Mouse (Mus musculus): ENCODE measurements around the gene Prr29. TPM values are rescaled to one million over a fixed set of nuclear protein-coding genes. Genes with fewer than 3 reads are reported as not detected.

Prr29 gene
- polyA plus RNA-seq, 1 experiment from 2014 or later, result 0.39 TPM

- H3K27ac ChIP-seq (ENCODE audit: low read depth), result no peak overlapping the region
- no peaks in the 10 kb centered on the region for H3K9me3 ChIP-seq (ENCODE audit: low read depth, low read length)
- no peaks in the 10 kb centered on the region for H3K4me1 ChIP-seq (ENCODE audit: insufficient read depth)
- 69% methylated on average over 11 of the region's 11 CpGs for WGBS
- peak overlapping the region; percentile 49 for H3K4me2 ChIP-seq
- TF ChIP-seq CTCF (IDR thresholded peaks at IDR 0.05; ENCODE audit: low read depth), result peak; percentile 34
- peak overlapping the region; percentile 29 for H3K4me3 ChIP-seq (ENCODE audit: low read depth, low read length)
- peak overlapping the region; percentile 10; the same call in 1 of the 2 replicates for H3K9ac ChIP-seq
- H3K36me3 ChIP-seq (ENCODE audit: insufficient read depth), result no peaks in the 10 kb centered on the region
- DNase-seq, result peak; percentile 26
- H3K27me3 ChIP-seq (ENCODE audit: insufficient read depth, low read length), result no peaks in the 10 kb centered on the region
- ATAC-seq (ENCODE audit: insufficient read depth), result no peak
These were observed 15.7 kb downstream of the Prr29 start for GRCm38 (mm10) chr11:106381011-106381410.

DNA sequence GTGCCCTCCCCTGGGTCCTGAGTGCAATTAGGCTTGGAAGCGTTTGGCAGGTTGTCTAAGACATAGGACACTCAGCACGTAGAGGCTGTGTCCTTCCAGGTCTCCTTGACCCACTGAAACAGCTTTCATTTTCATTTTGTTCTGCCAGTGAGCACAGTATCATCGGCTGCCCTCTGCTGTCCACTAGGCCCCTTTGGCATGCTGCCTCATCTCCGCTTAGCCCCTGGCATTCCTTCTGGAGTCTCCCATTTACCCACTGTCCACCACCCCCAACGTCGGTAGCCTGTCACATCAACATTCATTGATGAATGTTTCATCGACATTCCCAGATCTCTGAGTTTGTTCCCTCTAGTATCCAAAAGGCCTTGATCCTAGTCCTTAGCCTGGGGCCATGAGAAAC is 16.6 kb downstream of the Prr29 start:
- peak; percentile 32 for DNase-seq

DNA sequence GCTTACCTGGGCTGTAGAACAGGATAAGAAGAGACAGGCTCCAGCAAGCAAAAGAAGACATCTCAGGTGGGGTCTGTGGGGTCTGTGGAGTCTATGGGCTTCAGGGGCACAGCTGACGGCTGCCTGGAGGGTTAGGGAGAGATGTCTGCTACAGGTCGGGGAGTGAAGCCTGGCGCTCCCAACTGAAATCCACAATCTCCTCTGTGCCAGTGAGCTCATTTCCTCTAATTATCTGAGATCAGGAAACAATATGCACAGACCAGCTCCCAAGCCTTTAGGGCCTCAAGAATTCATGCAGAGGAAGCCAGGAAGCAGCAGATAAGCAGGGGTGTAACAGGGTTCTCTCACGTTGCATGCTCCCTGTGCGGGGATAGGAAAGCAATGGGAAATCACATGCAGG is 17.2 kb downstream of the Prr29 start:
- peak overlapping the region; percentile 49 for H3K4me2 ChIP-seq
- WGBS, result 45% methylated on average over 5 of the region's 5 CpGs
- no peaks in the 10 kb centered on the region for H3K9me3 ChIP-seq (ENCODE audit: low read depth, low read length)
- H3K9ac ChIP-seq, result peak overlapping the region; percentile 32
- H3K27ac ChIP-seq (ENCODE audit: low read depth), result peak overlapping the region; percentile 81
- H3K27me3 ChIP-seq (ENCODE audit: insufficient read depth, low read length), result no peaks in the 10 kb centered on the region
- ATAC-seq (ENCODE audit: insufficient read depth) (peak; percentile 48), DNase-seq (peak; percentile 44)
- peak overlapping the region; percentile 29 for H3K4me3 ChIP-seq (ENCODE audit: low read depth, low read length)
- no peaks in the 10 kb centered on the region for H3K36me3 ChIP-seq (ENCODE audit: insufficient read depth)
- no peak for TF ChIP-seq CTCF (IDR thresholded peaks at IDR 0.05; ENCODE audit: low read depth)
- H3K4me1 ChIP-seq (ENCODE audit: insufficient read depth), result no peaks in the 10 kb centered on the region

More for the DNA sequence above, 16.6 kb downstream of the Prr29 start:
- Histone ChIP-seq H3K9me3 (ENCODE audit: low read depth, low read length) (no peaks in the 10 kb centered on the region), H3K27me3 (ENCODE audit: insufficient read depth, low read length) (no peaks in the 10 kb centered on the region), H3K27ac (ENCODE audit: low read depth) (peak overlapping the region; percentile 81), H3K36me3 (ENCODE audit: insufficient read depth) (no peaks in the 10 kb centered on the region), H3K4me2 (peak overlapping the region; percentile 49), H3K4me1 (ENCODE audit: insufficient read depth) (no peaks in the 10 kb centered on the region), H3K4me3 (ENCODE audit: low read depth, low read length) (peak overlapping the region; percentile 29), H3K9ac (peak overlapping the region; percentile 32)
- peak; percentile 14; the same call in 1 of the 2 replicates for TF ChIP-seq CTCF (IDR thresholded peaks at IDR 0.05; ENCODE audit: low read depth)
- 71% methylated on average over 7 of the region's 7 CpGs for WGBS
- 0 out of 2 replicates have a peak, but pooled peaks have one; percentile 45 for ATAC-seq (ENCODE audit: insufficient read depth)

- H3K9ac ChIP-seq, result no peak overlapping the region
- WGBS, result 71% methylated on average over 6 of the region's 6 CpGs
- DNase-seq, result peak; percentile 20
- ATAC-seq (ENCODE audit: insufficient read depth), result no peak
- no peak for TF ChIP-seq CTCF (IDR thresholded peaks at IDR 0.05; ENCODE audit: low read depth)
- H3K9me3 ChIP-seq (ENCODE audit: low read depth, low read length), result no peaks in the 10 kb centered on the region
- H3K36me3 ChIP-seq (ENCODE audit: insufficient read depth), result no peaks in the 10 kb centered on the region
- peak overlapping the region; percentile 79 for H3K27ac ChIP-seq (ENCODE audit: low read depth)
- H3K4me1 ChIP-seq (ENCODE audit: insufficient read depth), result no peaks in the 10 kb centered on the region
- no peak overlapping the region for H3K4me3 ChIP-seq (ENCODE audit: low read depth, low read length)
- no peaks in the 10 kb centered on the region for H3K27me3 ChIP-seq (ENCODE audit: insufficient read depth, low read length)
- no peak overlapping the region for H3K4me2 ChIP-seq
These were observed 17.9 kb downstream of the Prr29 start for GRCm38 (mm10) chr11:106383051-106383790.

DNA sequence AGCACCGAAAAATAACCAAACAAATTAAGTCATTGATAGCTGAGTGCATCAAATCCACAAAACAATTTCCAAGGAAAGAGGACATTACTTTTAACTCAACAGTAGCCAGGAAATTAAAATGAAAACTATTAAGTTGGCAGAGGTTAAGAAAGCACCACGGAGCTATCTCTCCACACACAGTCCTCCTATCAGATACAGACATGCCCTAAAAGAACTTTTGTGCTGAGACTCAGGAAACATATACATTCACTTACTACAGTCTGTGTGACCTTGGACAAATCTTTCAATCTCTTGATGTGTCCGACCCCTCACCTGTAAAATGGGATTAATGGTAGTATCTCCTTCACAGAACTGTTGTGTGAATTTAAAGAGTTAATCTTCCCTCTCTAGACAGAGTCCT is 21.1 kb downstream of the Prr29 start:
- H3K36me3 ChIP-seq (ENCODE audit: insufficient read depth), result no peaks in the 10 kb centered on the region
- H3K4me1 ChIP-seq (ENCODE audit: insufficient read depth), result 0 out of 2 replicates have a peak, but pooled peaks cover 3% of the 10 kb centered on the region
- no peaks in the 10 kb centered on the region for H3K9me3 ChIP-seq (ENCODE audit: low read depth, low read length)
- ATAC-seq (ENCODE audit: insufficient read depth) (no peak), DNase-seq (no peak)
- no peak overlapping the region for H3K4me2 ChIP-seq
- H3K27me3 ChIP-seq (ENCODE audit: insufficient read depth, low read length), result no peaks in the 10 kb centered on the region
- no peak for TF ChIP-seq CTCF (IDR thresholded peaks at IDR 0.05; ENCODE audit: low read depth)
- H3K27ac ChIP-seq (ENCODE audit: low read depth), result no peak overlapping the region
- 82% methylated on average over 3 of the region's 3 CpGs for WGBS
- H3K9ac ChIP-seq, result no peak overlapping the region
- no peak overlapping the region for H3K4me3 ChIP-seq (ENCODE audit: low read depth, low read length)

- no peak overlapping the region for H3K4me3 ChIP-seq (ENCODE audit: low read depth, low read length)
- H3K27me3 ChIP-seq (ENCODE audit: insufficient read depth, low read length), result no peaks in the 10 kb centered on the region
- ATAC-seq (ENCODE audit: insufficient read depth) (no peak), DNase-seq (no peak)
- no peak overlapping the region for H3K27ac ChIP-seq (ENCODE audit: low read depth)
- H3K9ac ChIP-seq, result no peak overlapping the region
- no peak for TF ChIP-seq CTCF (IDR thresholded peaks at IDR 0.05; ENCODE audit: low read depth)
- H3K4me1 ChIP-seq (ENCODE audit: insufficient read depth), result 0 out of 2 replicates have a peak, but pooled peaks cover 3% of the 10 kb centered on the region
- H3K36me3 ChIP-seq (ENCODE audit: insufficient read depth), result no peaks in the 10 kb centered on the region
- 60% methylated on average over 6 of the region's 6 CpGs for WGBS
- H3K4me2 ChIP-seq, result no peak overlapping the region
- no peaks in the 10 kb centered on the region for H3K9me3 ChIP-seq (ENCODE audit: low read depth, low read length)
These were observed 21.7 kb downstream of the Prr29 start for GRCm38 (mm10) chr11:106387020-106387419.

DNA sequence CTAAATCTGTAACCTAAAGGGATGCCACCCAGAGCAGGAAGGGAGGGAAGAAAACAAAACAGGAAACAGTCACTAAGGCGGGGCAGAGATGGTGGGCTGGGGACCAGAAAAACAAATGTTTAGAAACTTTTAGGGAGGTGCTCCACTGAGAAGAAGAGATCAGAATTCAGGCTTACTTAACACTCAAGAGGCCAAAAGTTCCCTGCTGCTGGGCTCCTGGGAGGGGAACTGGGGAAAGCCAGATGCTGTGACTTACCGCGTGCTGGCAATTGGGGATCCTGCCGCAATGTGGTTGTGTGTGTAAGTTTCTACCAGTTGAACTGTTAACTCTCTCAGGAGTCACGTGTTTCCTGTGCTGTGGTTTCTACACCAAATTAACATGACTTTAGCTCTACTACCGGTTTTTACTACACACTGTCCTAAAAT is 22.5 kb downstream of the Prr29 start, which contains the start of gene Icam2:
Gene Icam2, minus strand, starts transcription at position 285 of the 426 bp plus-strand sequence.
- no peak within 1 kb of the TSS for H3K27ac ChIP-seq (ENCODE audit: low read depth)
- H3K4me2 ChIP-seq, result no peak within 1 kb of the TSS
- DNase-seq, result peak; percentile 19
- H3K9me3 ChIP-seq (ENCODE audit: low read depth, low read length), result no peaks in the 10 kb centered on the region
- WGBS, result 65% methylated on average over 6 of the region's 6 CpGs
- no peak within 1 kb of the TSS for H3K4me3 ChIP-seq (ENCODE audit: low read depth, low read length)
- H3K4me1 ChIP-seq (ENCODE audit: insufficient read depth), result 0 out of 2 replicates have a peak, but pooled peaks cover 3% of the 10 kb centered on the region
- no peaks in the 10 kb centered on the region for H3K36me3 ChIP-seq (ENCODE audit: insufficient read depth)
- H3K9ac ChIP-seq, result no peak within 1 kb of the TSS
- ATAC-seq (ENCODE audit: insufficient read depth), result no peak
- H3K27me3 ChIP-seq (ENCODE audit: insufficient read depth, low read length), result no peaks in the 10 kb centered on the region
- no peak for TF ChIP-seq CTCF (IDR thresholded peaks at IDR 0.05; ENCODE audit: low read depth)
